Mouse (Mus musculus) MEL (cell line): ENCODE measurements at regions not wholly inside any gene's neighbourhood (a gene's known extent, or its start where the extent isn't known, plus 50 kb on each side); places are given as distances from the start of the nearest gene placed in this dataset.

Experiments used
- DNase-seq: peaks from one replicate; pipeline ENCODE4 v3.0.0; 2011; ENCODE audit warnings: low read depth, low spot score
- H3K27ac ChIP-seq: 2 replicates; pipeline ENCODE4 v1.5.1; 2012; ENCODE audit warnings: low read depth, mild to moderate bottlenecking, control low read depth, low read length, moderate library complexity; ENCODE audit not compliant: control insufficient read depth
- H3K27me3 ChIP-seq, 2 experiments: fragments of 150-350 bp in 1 of 2; sonication (generic) in 1 of 2; 2 replicates each; pipeline ENCODE4 v1.6.1; 2012; ENCODE audit warnings: low read length in 2 of 2, mild to moderate bottlenecking in 2 of 2, improper control_type of control experiment in 1 of 2, moderate library complexity in 1 of 2; ENCODE audit not compliant: insufficient read depth in 2 of 2, control insufficient read depth in 1 of 2
- H3K36me3 ChIP-seq, 2 experiments: 2 replicates each; pipeline ENCODE4 v1.6.1; 2012 to 2014; ENCODE audit warnings: low read length in 2 of 2, improper control_type of control experiment in 1 of 2, inconsistent platforms in 1 of 2, mild to moderate bottlenecking in 1 of 2; ENCODE audit not compliant: insufficient read depth in 2 of 2, control insufficient read depth in 1 of 2
- H3K4me1 ChIP-seq, 2 experiments: fragments of 150-350 bp in 1 of 2; sonication (generic) in 1 of 2; 2 replicates each; pipeline ENCODE4 v1.6.1; 2012; ENCODE audit warnings: low read length in 2 of 2, improper control_type of control experiment in 1 of 2, mild to moderate bottlenecking in 1 of 2; ENCODE audit not compliant: insufficient read depth in 2 of 2, control insufficient read depth in 1 of 2
- H3K4me3 ChIP-seq, 2 experiments: fragments of 150-350 bp in 1 of 2; sonication (generic) in 1 of 2; 2 replicates each; pipeline ENCODE4 v1.5.1; 2012; ENCODE audit warnings: low read depth in 2 of 2, low read length in 2 of 2, mild to moderate bottlenecking in 2 of 2, moderate library complexity in 2 of 2, control low read depth in 1 of 2, improper control_type of control experiment in 1 of 2; ENCODE audit not compliant: control insufficient read depth in 1 of 2, insufficient read depth in 1 of 2
- H3K79me2 ChIP-seq: 2 replicates; pipeline ENCODE4 v1.6.1; 2012; ENCODE audit warnings: mild to moderate bottlenecking, low read length, moderate library complexity; ENCODE audit not compliant: control insufficient read depth, poor library complexity, insufficient read depth
- H3K9ac ChIP-seq: 2 replicates; pipeline ENCODE4 v1.6.1; 2012; ENCODE audit warnings: low read depth, mild to moderate bottlenecking, control low read depth, low read length, moderate library complexity; ENCODE audit not compliant: control insufficient read depth, poor library complexity, severe bottlenecking
- H3K9me3 ChIP-seq: fragments of 150-350 bp; sonication (generic); replicated peaks from 2 replicates; pipeline ENCODE4 v1.6.1; 2012; ENCODE audit warnings: mild to moderate bottlenecking, low read length, improper control_type of control experiment, moderate library complexity; ENCODE audit not compliant: insufficient read depth
- CHD1 ChIP-seq: IDR thresholded peaks from 2 replicates; pipeline ENCODE4 v1.6.1; 2012; ENCODE audit warnings: low read depth, mild to moderate bottlenecking, inconsistent platforms, low read length, improper control_type of control experiment
- EP300 ChIP-seq, 2 experiments: IDR thresholded peaks; 2 replicates each; pipeline ENCODE4 v1.6.1; 2011; ENCODE audit warnings: improper control_type of control experiment in 2 of 2, low read length in 2 of 2, low read depth in 1 of 2, mild to moderate bottlenecking in 1 of 2
- ETS1 ChIP-seq: IDR thresholded peaks from 2 replicates; pipeline ENCODE4 v1.6.1; 2012; ENCODE audit warnings: low read depth, mild to moderate bottlenecking, inconsistent platforms, low read length, improper control_type of control experiment, moderate library complexity
- GATA1 ChIP-seq: IDR thresholded peaks from 2 replicates; pipeline ENCODE4 v1.6.1; 2011; ENCODE audit warnings: low read depth, low read length, improper control_type of control experiment
- KAT2A ChIP-seq: conservative IDR thresholded peaks from 2 replicates; pipeline ENCODE4 v1.6.1; 2012; ENCODE audit warnings: low read depth, low read length, improper control_type of control experiment, inconsistent platforms
- MAX ChIP-seq: IDR thresholded peaks from 2 replicates; pipeline ENCODE4 v1.6.1; 2011; ENCODE audit warnings: low read length, improper control_type of control experiment
- SIN3A ChIP-seq: IDR thresholded peaks from 2 replicates; pipeline ENCODE4 v1.6.1; 2012; ENCODE audit warnings: low read length, improper control_type of control experiment, inconsistent platforms
- TCF12 ChIP-seq: IDR thresholded peaks from 2 replicates; pipeline ENCODE4 v1.6.1; 2014; ENCODE audit warnings: low read depth, mild to moderate bottlenecking, inconsistent platforms, low read length, improper control_type of control experiment, moderate library complexity
- UBTF ChIP-seq: IDR thresholded peaks from 2 replicates; pipeline ENCODE4 v1.6.1; 2012; ENCODE audit warnings: low read depth, mild to moderate bottlenecking, inconsistent platforms, low read length, improper control_type of control experiment, moderate library complexity, borderline replicate concordance; ENCODE audit not compliant: insufficient read depth

GRCm38 (mm10) chr12:62207211-62207610 lies 684.3 kb downstream of the Lrfn5 start:
- no peaks in the 10 kb centered on the region for H3K27me3 ChIP-seq
- H3K27ac ChIP-seq: no peak overlapping the region
- H3K9me3 ChIP-seq: no peaks in the 10 kb centered on the region
- H3K79me2 ChIP-seq: no peaks in the 10 kb centered on the region
- DNase-seq: no peak
- no peak overlapping the region for H3K9ac ChIP-seq
- H3K4me3 ChIP-seq: no peak overlapping the region
- no peaks in the 10 kb centered on the region for H3K4me1 ChIP-seq
- H3K36me3 ChIP-seq: no peaks in the 10 kb centered on the region
- TF ChIP-seq GATA1 (no peak), CHD1 (no peak), MAX (no peak), SIN3A (no peak), KAT2A (no peak)

- peak; percentile 48 for DNase-seq
- Histone ChIP-seq H3K9ac (no peak overlapping the region), H3K79me2 (no peaks in the 10 kb centered on the region), H3K9me3 (no peaks in the 10 kb centered on the region), H3K4me1 (peaks cover 2 to 6% of the 10 kb centered on the region in 2 experiments; a peak in 2 of 4 replicates), H3K27ac (no peak overlapping the region)
- TF ChIP-seq ETS1 (peak; percentile 75), UBTF (no peak), EP300 (IDR thresholded peaks at IDR 0.05; ENCODE audit: low read depth in 1 of 2, low read length in 2 of 2) (peak; percentile 62 to 66), TCF12 (peak; percentile 68; the same call in 1 of the 2 replicates), GATA1 (peak; percentile 72)
- TF ChIP-seq, all 39 proteins: peak for 4
- Histone ChIP-seq H3K27me3 (no peaks in the 10 kb centered on the region), H3K4me3 (no peak overlapping the region), H3K36me3 (peaks cover 0 to 7% of the 10 kb centered on the region in 2 experiments; a peak in 2 of 4 replicates)
Measured at GRCm38 (mm10) chr12:62232864-62233263, 709.9 kb downstream of the Lrfn5 start.
